Mouse (Mus musculus): Measurements from ENCODE around the gene Gdpd2. TPM values are rescaled to one million over a fixed set of nuclear protein-coding genes. Genes with fewer than 3 reads are reported as not detected.

Gdpd2 gene
- polyA plus RNA-seq (2011; ENCODE audit: insufficient read depth, insufficient read length, low read depth, missing spikeins): not detected in 2 replicates

DNA sequence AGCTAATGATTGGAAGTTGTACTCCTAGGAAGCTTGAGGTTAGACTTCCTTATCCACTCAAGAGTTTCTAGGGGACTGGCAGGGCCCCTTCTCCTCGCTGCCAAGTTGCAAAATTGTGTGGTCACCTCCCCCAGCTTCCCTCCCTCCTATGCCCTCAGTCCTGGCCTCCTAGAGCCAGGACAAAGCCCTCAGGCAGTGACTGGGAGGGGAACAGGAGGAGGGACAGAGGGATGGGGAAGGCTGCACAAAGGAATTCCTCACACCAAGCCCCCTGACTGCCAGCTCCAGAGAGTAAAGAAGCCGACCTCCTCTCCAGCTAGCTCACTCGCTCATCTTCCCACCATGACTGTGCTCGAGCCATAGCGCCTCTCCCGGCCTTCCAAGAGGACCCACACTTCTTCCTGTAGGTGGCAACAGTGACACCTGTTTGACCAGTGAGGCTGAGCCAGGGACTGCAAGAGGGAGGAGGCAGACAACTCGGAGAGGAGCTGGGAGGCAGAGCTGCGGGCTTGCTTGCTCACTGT is at the start of gene Gdpd2:
TSS of gene Gdpd2 (plus strand) at position 209 of the 524 bp plus-strand sequence.
- no peaks in the 10 kb centered on the region for H3K9me3 ChIP-seq (replicated peaks; ENCODE audit: control insufficient read depth, insufficient read depth, low read length, poor library complexity, severe bottlenecking)
- peaks cover 11% of the 10 kb centered on the region for H3K36me3 ChIP-seq (ENCODE audit: control insufficient read depth, insufficient read depth, low read length, poor library complexity, severe bottlenecking)
- H3K4me3 ChIP-seq (ENCODE audit: low read depth, low read length): no peak within 1 kb of the TSS
- no peak for TF ChIP-seq EP300 (IDR thresholded peaks at IDR 0.05; ENCODE audit: insufficient read depth, low read depth, low read length)
- TF ChIP-seq POLR2A (IDR thresholded peaks at IDR 0.05; ENCODE audit: insufficient read depth, low read length): no peak
- peak; percentile 59 for TF ChIP-seq CTCF (IDR thresholded peaks at IDR 0.05; ENCODE audit: low read depth, low read length)
- H3K27me3 ChIP-seq (ENCODE audit: control insufficient read depth, insufficient read depth, low read length, poor library complexity, severe bottlenecking): no peaks in the 10 kb centered on the region; the same call in 1 of the 2 replicates
- no peak within 1 kb of the TSS for H3K27ac ChIP-seq (ENCODE audit: insufficient read depth, low read length)
- H3K9ac ChIP-seq (ENCODE audit: low read depth, poor library complexity, severe bottlenecking): peak within 1 kb of the TSS; percentile 37; the same call in 1 of the 2 replicates
- H3K4me1 ChIP-seq (ENCODE audit: control insufficient read depth, insufficient read depth, low read length): no peaks in the 10 kb centered on the region

DNA sequence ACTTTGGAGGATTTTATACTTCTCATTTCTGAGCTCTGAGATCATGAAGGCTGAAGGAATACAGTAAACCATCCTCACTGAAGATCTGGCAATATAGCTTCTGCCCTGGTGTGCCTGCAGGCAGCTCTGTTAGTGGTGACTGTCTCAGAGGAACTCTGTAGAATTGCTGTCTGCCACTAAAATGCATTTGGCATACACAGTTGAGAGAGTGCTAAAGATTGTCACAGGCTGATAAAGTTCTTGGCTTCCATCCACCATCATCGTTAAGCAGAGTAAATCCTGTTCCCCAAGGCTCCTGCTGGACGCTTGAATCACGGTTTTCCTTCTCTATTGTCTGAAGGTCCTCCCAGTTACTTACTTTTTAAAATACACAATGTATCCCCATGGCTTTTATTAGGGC is 43.1 kb upstream of the Gdpd2 start:
- no peak overlapping the region for H3K27ac ChIP-seq (ENCODE audit: insufficient read depth, low read length)
- no peaks in the 10 kb centered on the region for H3K9me3 ChIP-seq (replicated peaks; ENCODE audit: control insufficient read depth, insufficient read depth, low read length, poor library complexity, severe bottlenecking)
- H3K36me3 ChIP-seq (ENCODE audit: control insufficient read depth, insufficient read depth, low read length, poor library complexity, severe bottlenecking): no peaks in the 10 kb centered on the region; the same call in none of the 2 replicates
- no peaks in the 10 kb centered on the region for H3K4me1 ChIP-seq (ENCODE audit: control insufficient read depth, insufficient read depth, low read length)
- no peak overlapping the region for H3K9ac ChIP-seq (ENCODE audit: low read depth, poor library complexity, severe bottlenecking)
- H3K27me3 ChIP-seq (ENCODE audit: control insufficient read depth, insufficient read depth, low read length, poor library complexity, severe bottlenecking): no peaks in the 10 kb centered on the region
- no peak for TF ChIP-seq POLR2A (IDR thresholded peaks at IDR 0.05; ENCODE audit: insufficient read depth, low read length)
- no peak for TF ChIP-seq EP300 (IDR thresholded peaks at IDR 0.05; ENCODE audit: insufficient read depth, low read depth, low read length)
- no peak for TF ChIP-seq CTCF (IDR thresholded peaks at IDR 0.05; ENCODE audit: low read depth, low read length)
- H3K4me3 ChIP-seq (ENCODE audit: low read depth, low read length): no peak overlapping the region

DNA sequence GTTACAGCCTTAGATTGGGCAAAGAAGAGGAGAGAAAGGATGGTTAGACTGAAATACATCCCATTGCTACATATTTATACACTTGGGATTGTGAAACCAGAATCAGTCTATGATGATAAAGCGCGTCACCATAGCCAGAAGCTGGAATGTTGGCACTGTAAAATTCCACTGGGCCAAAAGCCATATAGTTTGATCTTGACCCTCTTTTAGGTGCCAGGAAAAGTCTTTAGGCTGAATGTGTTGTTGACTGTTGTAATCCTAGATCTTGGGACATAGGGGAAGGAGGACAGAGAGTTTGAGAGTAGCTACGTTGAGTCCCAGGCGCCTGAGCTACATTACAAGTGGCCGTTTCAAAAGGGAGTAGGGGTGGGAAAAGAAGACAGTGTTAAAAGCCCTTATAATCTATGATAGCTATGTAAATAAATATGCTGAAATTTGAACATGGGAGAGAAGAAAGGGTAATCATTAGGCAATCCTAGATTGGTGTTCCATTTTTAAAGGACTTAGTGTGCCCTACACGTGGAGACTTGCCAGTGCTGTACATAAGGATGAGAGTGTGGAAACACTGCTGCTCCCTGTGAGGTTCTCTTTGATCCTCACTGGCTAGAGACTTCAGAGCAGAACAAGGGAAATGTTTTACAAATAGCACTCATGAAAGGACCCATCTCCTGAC is 42.2 kb upstream of the Gdpd2 start:
- H3K36me3 ChIP-seq (ENCODE audit: control insufficient read depth, insufficient read depth, low read length, poor library complexity, severe bottlenecking): no peaks in the 10 kb centered on the region; the same call in none of the 2 replicates
- H3K27me3 ChIP-seq (ENCODE audit: control insufficient read depth, insufficient read depth, low read length, poor library complexity, severe bottlenecking): no peaks in the 10 kb centered on the region
- no peak for TF ChIP-seq POLR2A (IDR thresholded peaks at IDR 0.05; ENCODE audit: insufficient read depth, low read length)
- H3K9me3 ChIP-seq (replicated peaks; ENCODE audit: control insufficient read depth, insufficient read depth, low read length, poor library complexity, severe bottlenecking): no peaks in the 10 kb centered on the region
- no peak overlapping the region for H3K9ac ChIP-seq (ENCODE audit: low read depth, poor library complexity, severe bottlenecking)
- H3K27ac ChIP-seq (ENCODE audit: insufficient read depth, low read length): no peak overlapping the region
- no peaks in the 10 kb centered on the region for H3K4me1 ChIP-seq (ENCODE audit: control insufficient read depth, insufficient read depth, low read length)
- no peak overlapping the region for H3K4me3 ChIP-seq (ENCODE audit: low read depth, low read length)

DNA sequence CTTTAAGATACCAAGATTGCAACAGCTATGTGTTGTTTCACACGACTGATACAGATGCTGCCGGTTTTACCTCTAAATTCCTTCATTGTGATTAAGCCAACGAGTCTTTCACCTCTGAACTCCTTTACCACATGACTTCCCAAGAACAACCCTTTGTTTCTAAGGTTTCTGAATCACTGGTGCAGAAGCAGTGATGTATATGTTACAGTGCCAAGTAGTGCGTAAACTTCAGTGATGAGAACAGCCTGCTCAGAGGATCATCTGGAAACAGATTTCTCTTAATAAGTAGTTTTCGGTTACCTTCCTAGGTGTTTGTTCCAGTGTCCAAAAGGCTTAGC is 41.7 kb upstream of the Gdpd2 start:
- Histone ChIP-seq H3K27me3 (ENCODE audit: control insufficient read depth, insufficient read depth, low read length, poor library complexity, severe bottlenecking) (no peaks in the 10 kb centered on the region), H3K4me3 (ENCODE audit: low read depth, low read length) (no peak overlapping the region), H3K4me1 (ENCODE audit: control insufficient read depth, insufficient read depth, low read length) (no peaks in the 10 kb centered on the region), H3K9me3 (replicated peaks; ENCODE audit: control insufficient read depth, insufficient read depth, low read length, poor library complexity, severe bottlenecking) (no peaks in the 10 kb centered on the region), H3K27ac (ENCODE audit: insufficient read depth, low read length) (no peak overlapping the region), H3K9ac (ENCODE audit: low read depth, poor library complexity, severe bottlenecking) (no peak overlapping the region), H3K36me3 (ENCODE audit: control insufficient read depth, insufficient read depth, low read length, poor library complexity, severe bottlenecking) (no peaks in the 10 kb centered on the region; the same call in none of the 2 replicates)
- TF ChIP-seq CTCF (IDR thresholded peaks at IDR 0.05; ENCODE audit: low read depth, low read length) (no peak), POLR2A (IDR thresholded peaks at IDR 0.05; ENCODE audit: insufficient read depth, low read length) (no peak), EP300 (IDR thresholded peaks at IDR 0.05; ENCODE audit: insufficient read depth, low read depth, low read length) (no peak)

DNA sequence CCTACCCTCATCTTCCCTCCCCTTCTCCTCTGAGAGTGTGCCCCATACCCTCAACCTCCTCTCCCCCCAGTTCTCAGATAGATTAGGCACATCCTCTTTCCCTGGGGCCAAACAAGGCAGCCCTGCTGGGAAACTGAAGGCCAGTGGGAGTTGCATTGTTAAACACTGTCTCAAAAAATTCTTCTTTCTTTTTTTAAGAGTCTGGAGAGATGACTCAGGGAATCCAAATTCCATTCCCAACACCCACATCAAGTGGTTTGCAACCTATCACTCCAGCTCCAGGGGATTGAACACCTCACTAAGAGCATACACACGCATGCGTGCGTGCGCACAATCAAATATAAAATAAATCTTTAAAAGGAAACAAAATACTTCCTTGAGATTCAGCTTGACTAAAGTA is 32.9 kb upstream of the Gdpd2 start:
- Histone ChIP-seq H3K9ac (ENCODE audit: low read depth, poor library complexity, severe bottlenecking) (no peak overlapping the region), H3K4me3 (ENCODE audit: low read depth, low read length) (no peak overlapping the region), H3K36me3 (ENCODE audit: control insufficient read depth, insufficient read depth, low read length, poor library complexity, severe bottlenecking) (peaks cover 11% of the 10 kb centered on the region), H3K27me3 (ENCODE audit: control insufficient read depth, insufficient read depth, low read length, poor library complexity, severe bottlenecking) (no peaks in the 10 kb centered on the region), H3K9me3 (replicated peaks; ENCODE audit: control insufficient read depth, insufficient read depth, low read length, poor library complexity, severe bottlenecking) (no peaks in the 10 kb centered on the region), H3K27ac (ENCODE audit: insufficient read depth, low read length) (no peak overlapping the region), H3K4me1 (ENCODE audit: control insufficient read depth, insufficient read depth, low read length) (no peaks in the 10 kb centered on the region)
- TF ChIP-seq CTCF (IDR thresholded peaks at IDR 0.05; ENCODE audit: low read depth, low read length) (no peak), EP300 (IDR thresholded peaks at IDR 0.05; ENCODE audit: insufficient read depth, low read depth, low read length) (no peak), POLR2A (IDR thresholded peaks at IDR 0.05; ENCODE audit: insufficient read depth, low read length) (no peak)

DNA sequence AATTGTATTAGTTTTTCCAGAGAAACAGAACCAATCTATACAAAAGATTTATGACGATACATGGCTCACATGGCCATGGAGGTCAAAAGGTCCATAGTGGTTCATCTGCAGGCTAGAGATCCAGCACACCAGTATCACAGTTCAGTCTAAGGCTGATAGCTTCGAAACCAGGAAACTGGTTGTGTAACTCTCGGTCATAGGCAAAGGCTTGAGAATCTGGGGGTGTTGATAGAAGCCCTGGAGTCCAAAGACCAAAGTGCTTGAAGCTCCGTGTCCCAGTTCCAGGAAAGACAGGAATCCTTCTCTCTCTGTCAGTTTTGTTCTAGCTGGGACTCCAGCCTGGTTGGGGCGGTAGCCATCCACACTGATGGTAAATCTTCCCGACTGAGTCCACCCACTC is 21.6 kb upstream of the Gdpd2 start:
- H3K4me1 ChIP-seq (ENCODE audit: control insufficient read depth, insufficient read depth, low read length): no peaks in the 10 kb centered on the region
- no peak overlapping the region for H3K9ac ChIP-seq (ENCODE audit: low read depth, poor library complexity, severe bottlenecking)
- no peaks in the 10 kb centered on the region for H3K27me3 ChIP-seq (ENCODE audit: control insufficient read depth, insufficient read depth, low read length, poor library complexity, severe bottlenecking)
- H3K27ac ChIP-seq (ENCODE audit: insufficient read depth, low read length): no peak overlapping the region
- H3K9me3 ChIP-seq (replicated peaks; ENCODE audit: control insufficient read depth, insufficient read depth, low read length, poor library complexity, severe bottlenecking): no peaks in the 10 kb centered on the region
- no peak overlapping the region for H3K4me3 ChIP-seq (ENCODE audit: low read depth, low read length)
- H3K36me3 ChIP-seq (ENCODE audit: control insufficient read depth, insufficient read depth, low read length, poor library complexity, severe bottlenecking): peaks cover 5% of the 10 kb centered on the region
- no peak for TF ChIP-seq POLR2A (IDR thresholded peaks at IDR 0.05; ENCODE audit: insufficient read depth, low read length)
- no peak for TF ChIP-seq CTCF (IDR thresholded peaks at IDR 0.05; ENCODE audit: low read depth, low read length)
